In the genomic region with DNA sequence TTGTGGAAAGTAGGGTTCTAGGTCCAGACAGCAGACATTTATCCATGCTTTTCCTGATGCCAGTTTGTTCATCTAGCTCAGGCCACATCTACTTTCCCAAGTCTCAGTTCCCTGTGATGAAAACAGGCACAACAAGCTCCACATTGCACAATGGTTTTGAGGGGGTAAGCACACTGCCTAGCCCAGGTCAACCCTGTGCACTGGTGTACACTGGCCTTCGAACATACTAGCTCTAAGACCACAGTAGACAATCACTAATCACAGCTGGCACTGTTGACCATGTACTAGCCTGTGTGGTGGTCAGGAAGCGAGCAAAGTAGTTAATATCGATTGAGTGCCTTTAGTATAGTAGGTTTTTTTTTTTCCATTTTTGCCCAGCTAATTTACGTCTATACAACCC, we compare ENCODE assay signal across 18 mouse cellular contexts. TPM values are rescaled to one million over a fixed set of nuclear protein-coding genes. Genes with fewer than 3 reads are reported as not detected.
DNase-seq lines count a peak whose midpoint lies in the region; ATAC-seq and TF ChIP-seq lines count a peak whose summit lies in the region.
"Had no signal": no experiment of that assay in that cellular context is flagged by ENCODE, and none has a peak within 500 bp of the region (broad histone marks: within the 10 kb centered on the region; RNA-seq: fewer than 3 reads in every experiment).

No protein-coding gene starts in this region.

- no peak for DNase-seq in hindbrain, embryonic 10.5 days (ENCODE audit: low spot score)
- peak; percentile 22 for DNase-seq in lung, postnatal 0 days (ENCODE audit: low spot score)
- no peak for DNase-seq in lung, postnatal 10 days
- DNase-seq in adrenal gland, postnatal 14 days = no peak
- DNase-seq: adrenal gland, adult 2 months; adrenal gland, postnatal 10 days; adrenal gland, postnatal 36 days; embryo, embryonic 11 days had no signal

- TF ChIP-seq EP300 in lung, postnatal 0 days (IDR thresholded peaks at IDR 0.05) = no peak

- ATAC-seq in forebrain, embryonic 13.5 days = peak; percentile 41; the same call in 1 of the 2 replicates
- ATAC-seq in forebrain, embryonic 16.5 days = no peak
- ATAC-seq in hindbrain, embryonic 16.5 days = peak; percentile 50; the same call in 1 of the 2 replicates
- no peak for ATAC-seq in lung, postnatal 0 days

- no peak overlapping the region for H3K4me3 ChIP-seq in forebrain, embryonic 13.5 days
- H3K4me3 ChIP-seq in forebrain, embryonic 16.5 days (replicated peaks; ENCODE audit: low read length) = no peak overlapping the region
- H3K4me3 ChIP-seq in hindbrain, embryonic 16.5 days (ENCODE audit: low read length) = no peak overlapping the region
- no peak overlapping the region for H3K4me3 ChIP-seq in hindbrain, embryonic 10.5 days
- no peak overlapping the region for H3K4me3 ChIP-seq in lung, postnatal 0 days (ENCODE audit: low read depth, low read length)
- H3K4me3 ChIP-seq: embryonic facial prominence, embryonic 13.5 days; embryonic facial prominence, embryonic 15.5 days; erythroblast, embryonic 14.5 days; forebrain, embryonic 10.5 days; forebrain, embryonic 12.5 days; forebrain, embryonic 15.5 days had no signal

- H3K4me2 ChIP-seq in forebrain, embryonic 13.5 days = no peak overlapping the region
- no peak overlapping the region for H3K4me2 ChIP-seq in forebrain, embryonic 16.5 days (ENCODE audit: low read length)
- H3K4me2 ChIP-seq in hindbrain, embryonic 16.5 days (ENCODE audit: low read length) = no peak overlapping the region
- H3K4me2 ChIP-seq in lung, postnatal 0 days (replicated peaks; ENCODE audit: low read depth, low read length) = no peak overlapping the region
- H3K4me2 ChIP-seq: embryonic facial prominence, embryonic 13.5 days; embryonic facial prominence, embryonic 15.5 days; forebrain, embryonic 12.5 days; forebrain, embryonic 15.5 days had no signal

- no peak overlapping the region for H3K9ac ChIP-seq in forebrain, embryonic 13.5 days
- no peak overlapping the region for H3K9ac ChIP-seq in forebrain, embryonic 16.5 days (replicated peaks; ENCODE audit: low read depth, low read length)
- no peak overlapping the region for H3K9ac ChIP-seq in hindbrain, embryonic 16.5 days (ENCODE audit: low read depth, low read length)
- H3K9ac ChIP-seq in lung, postnatal 0 days (replicated peaks; ENCODE audit: low read depth) = no peak overlapping the region
- H3K9ac ChIP-seq: embryonic facial prominence, embryonic 13.5 days; embryonic facial prominence, embryonic 15.5 days; forebrain, embryonic 12.5 days; forebrain, embryonic 15.5 days had no signal

- H3K9me3 ChIP-seq in forebrain, embryonic 13.5 days (replicated peaks) = no peaks in the 10 kb centered on the region
- H3K9me3 ChIP-seq in forebrain, embryonic 16.5 days (ENCODE audit: control insufficient read depth, low read length) = peaks cover 3% of the 10 kb centered on the region; the same call in 1 of the 2 replicates
- 0 out of 2 replicates have a peak, but pooled peaks cover 2% of the 10 kb centered on the region for H3K9me3 ChIP-seq in hindbrain, embryonic 16.5 days (ENCODE audit: control insufficient read depth, low read length)
- peaks cover 10% of the 10 kb centered on the region; the same call in 1 of the 2 replicates for H3K9me3 ChIP-seq in hindbrain, embryonic 10.5 days
- no peaks in the 10 kb centered on the region for H3K9me3 ChIP-seq in lung, postnatal 0 days (ENCODE audit: low read length)
- H3K9me3 ChIP-seq: embryonic facial prominence, embryonic 15.5 days; forebrain, embryonic 12.5 days; forebrain, embryonic 15.5 days had no signal

- H3K27ac ChIP-seq in forebrain, embryonic 13.5 days = no peak overlapping the region
- no peak overlapping the region for H3K27ac ChIP-seq in forebrain, embryonic 16.5 days (ENCODE audit: low read length)
- no peak overlapping the region for H3K27ac ChIP-seq in hindbrain, embryonic 16.5 days (ENCODE audit: low read depth, low read length)
- H3K27ac ChIP-seq in hindbrain, embryonic 10.5 days = no peak overlapping the region
- H3K27ac ChIP-seq in lung, postnatal 0 days (ENCODE audit: low read length) = no peak overlapping the region
- H3K27ac ChIP-seq: embryonic facial prominence, embryonic 13.5 days; embryonic facial prominence, embryonic 15.5 days; forebrain, embryonic 10.5 days; forebrain, embryonic 12.5 days had no signal

- H3K4me1 ChIP-seq in forebrain, embryonic 13.5 days = no peaks in the 10 kb centered on the region
- no peaks in the 10 kb centered on the region for H3K4me1 ChIP-seq in forebrain, embryonic 16.5 days (replicated peaks; ENCODE audit: control insufficient read depth, insufficient read depth, low read length)
- peaks cover 2% of the 10 kb centered on the region; the same call in 1 of the 2 replicates for H3K4me1 ChIP-seq in hindbrain, embryonic 16.5 days (ENCODE audit: control insufficient read depth, insufficient read depth, low read depth, low read length)
- H3K4me1 ChIP-seq in hindbrain, embryonic 10.5 days (replicated peaks) = no peaks in the 10 kb centered on the region
- H3K4me1 ChIP-seq in lung, postnatal 0 days (ENCODE audit: insufficient read depth, low read depth, low read length) = no peaks in the 10 kb centered on the region
- H3K4me1 ChIP-seq: embryonic facial prominence, embryonic 15.5 days; forebrain, embryonic 10.5 days; forebrain, embryonic 12.5 days; forebrain, embryonic 15.5 days had no signal

- TF ChIP-seq CTCF in lung, postnatal 0 days (IDR thresholded peaks at IDR 0.05) = no peak

- no peaks in the 10 kb centered on the region for H3K36me3 ChIP-seq in forebrain, embryonic 13.5 days (ENCODE audit: poor library complexity, severe bottlenecking)
- H3K36me3 ChIP-seq in forebrain, embryonic 16.5 days (ENCODE audit: control insufficient read depth, insufficient read depth) = no peaks in the 10 kb centered on the region
- no peaks in the 10 kb centered on the region for H3K36me3 ChIP-seq in hindbrain, embryonic 16.5 days (ENCODE audit: control insufficient read depth, insufficient read depth, low read length)
- H3K36me3 ChIP-seq in hindbrain, embryonic 10.5 days = no peaks in the 10 kb centered on the region
- no peaks in the 10 kb centered on the region for H3K36me3 ChIP-seq in lung, postnatal 0 days (ENCODE audit: insufficient read depth, low read length)
- H3K36me3 ChIP-seq: embryonic facial prominence, embryonic 13.5 days; embryonic facial prominence, embryonic 15.5 days; forebrain, embryonic 10.5 days; forebrain, embryonic 12.5 days; forebrain, embryonic 15.5 days had no signal

- WGBS in forebrain, embryonic 13.5 days = 83% methylated on average over 4 of the region's 4 CpGs
- WGBS in forebrain, embryonic 16.5 days = 79% methylated on average over 4 of the region's 4 CpGs
- 87% methylated on average over 4 of the region's 4 CpGs for WGBS in hindbrain, embryonic 16.5 days
- WGBS in hindbrain, embryonic 10.5 days = 89% methylated on average over 4 of the region's 4 CpGs
- WGBS in lung, postnatal 0 days = 85% methylated on average over 4 of the region's 4 CpGs

- no peaks in the 10 kb centered on the region for H3K27me3 ChIP-seq in forebrain, embryonic 13.5 days
- H3K27me3 ChIP-seq in forebrain, embryonic 16.5 days (replicated peaks; ENCODE audit: control insufficient read depth, insufficient read depth, low read length) = no peaks in the 10 kb centered on the region
- no peaks in the 10 kb centered on the region for H3K27me3 ChIP-seq in hindbrain, embryonic 16.5 days (replicated peaks; ENCODE audit: control insufficient read depth, insufficient read depth, low read length)
- H3K27me3 ChIP-seq in hindbrain, embryonic 10.5 days (ENCODE audit: insufficient read depth, poor library complexity, severe bottlenecking) = no peaks in the 10 kb centered on the region
- no peaks in the 10 kb centered on the region for H3K27me3 ChIP-seq in lung, postnatal 0 days (replicated peaks; ENCODE audit: insufficient read depth, low read length)
- H3K27me3 ChIP-seq: embryonic facial prominence, embryonic 13.5 days; embryonic facial prominence, embryonic 15.5 days; forebrain, embryonic 12.5 days; forebrain, embryonic 15.5 days had no signal

RNA-seq across cellular contexts. Expression of a gene that starts 34.4 kb away (rescaled TPM):
- not detected in 2 replicates for polyA plus RNA-seq in forebrain, embryonic 13.5 days (2015; fragmentation: Nextera tagmentation; extraction: Ambion mirVana)
- 0.11 TPM in 1 of 2 replicates, not detected in the other for polyA plus RNA-seq in forebrain, embryonic 16.5 days (2015; fragmentation: Nextera tagmentation; extraction: Ambion mirVana)
- polyA plus RNA-seq in hindbrain, embryonic 16.5 days (2015; fragmentation: Nextera tagmentation; extraction: Ambion mirVana) = 0.06 and 0.37 TPM in 2 replicates
- 0.05 TPM in 1 of 2 replicates, not detected in the other for polyA plus RNA-seq in hindbrain, embryonic 10.5 days (2016; fragmentation: Nextera tagmentation; extraction: Ambion mirVana)
- 772 and 801 TPM in 2 replicates for polyA plus RNA-seq in lung, postnatal 0 days (2015; fragmentation: Nextera tagmentation; extraction: Ambion mirVana)
- 0.23 and 2.0 TPM in 2 replicates for total RNA-seq in adrenal gland, postnatal 14 days (2021)
- total RNA-seq: adrenal gland, postnatal 36 days; MEL had no signal
- polyA plus RNA-seq: adrenal gland, adult 2 months; erythroblast, embryonic 14.5 days; forebrain, embryonic 10.5 days; forebrain, embryonic 12.5 days; forebrain, embryonic 15.5 days had no signal

Comparison
In these comparisons a context has a peak if more than half of its experiments do, and no peak if none do; other contexts are left out.
1. ATAC-seq: peak in forebrain, embryonic 13.5 days (single experiment) and hindbrain, embryonic 16.5 days (single experiment); none in forebrain, embryonic 16.5 days (single experiment) and lung, postnatal 0 days (single experiment).
2. RNA of a gene that starts 34.4 kb away (polyA plus RNA-seq): 772 to 801 TPM in lung, postnatal 0 days; not detected in forebrain, embryonic 13.5 days, 0.06 to 0.37 TPM in hindbrain, embryonic 16.5 days, 0.11 TPM in forebrain, embryonic 16.5 days and 0.05 TPM in hindbrain, embryonic 10.5 days; every median in the first group is over 100 times any median in the second.